Comparison of ENCODE assay signal across 8 mouse cellular contexts in genomic region chr16:50756696-50757095, GRCm38 (mm10).
A peak's percentile ranks its signal among the peaks of the same experiment; 100 is the strongest.
DNase-seq lines count a peak whose midpoint lies in the region; ATAC-seq and TF ChIP-seq lines count a peak whose summit lies in the region.

No protein-coding gene starts in this region.

- H3K9ac ChIP-seq in kidney, embryonic 14.5 days (ENCODE audit: low read depth, low read length), result no peak overlapping the region
- no peak overlapping the region for H3K9ac ChIP-seq in ES-E14 (ENCODE audit: insufficient read depth, low read depth, low read length, poor library complexity, severe bottlenecking)

- no peak overlapping the region for H3K4me2 ChIP-seq in kidney, embryonic 14.5 days (replicated peaks; ENCODE audit: low read depth, low read length)

- H3K27ac ChIP-seq in kidney, embryonic 14.5 days (ENCODE audit: low read depth, low read length), result no peak overlapping the region
- H3K27ac ChIP-seq in ES-E14 (ENCODE audit: insufficient read depth, low read depth, low read length, poor library complexity, severe bottlenecking), result no peak overlapping the region

- H3K27me3 ChIP-seq in kidney, embryonic 14.5 days (ENCODE audit: control insufficient read depth, insufficient read depth, low read length), result no peaks in the 10 kb centered on the region

- WGBS in kidney, embryonic 14.5 days, result 52% methylated on average over 4 of the region's 4 CpGs

- H3K4me3 ChIP-seq in kidney, embryonic 14.5 days (ENCODE audit: low read length), result no peak overlapping the region
- no peak overlapping the region for H3K4me3 ChIP-seq in ES-E14 (ENCODE audit: insufficient read depth in 1 of 2, low read depth in 1 of 2, low read length in 2 of 2, poor library complexity in 1 of 2, severe bottlenecking in 1 of 2)

- in situ Hi-C loops in ES-E14 (cut with MboI; ENCODE audit: low sequenced_read_pairs in 2 of 2, unreplicated experiment in 2 of 2), result no loop called here

- peak; percentile 31 for DNase-seq in kidney, adult 11 months
- peak; percentile 58 for DNase-seq in ES-E14 (ENCODE audit: low read depth, low spot score)
- DNase-seq in c-Kit-positive CD71-positive TER-119-negative erythroid progenitor cells, embryonic 14.5 days (ENCODE audit: low read depth), result peak; percentile 27
- DNase-seq in kidney, postnatal 14 days, result peak; percentile 55
- DNase-seq in skeletal muscle tissue, adult 2 months (ENCODE audit: low read depth, low spot score), result peak; percentile 53
- no peak for DNase-seq in frontal cortex, postnatal 10 days (ENCODE audit: low spot score in 2 of 2)
- no peak for DNase-seq in layer of hippocampus, postnatal 25 days (ENCODE audit: extremely low spot score in 1 of 2, low spot score in 1 of 2)

- H3K9me3 ChIP-seq in kidney, embryonic 14.5 days (ENCODE audit: control insufficient read depth, low read length), result no peaks in the 10 kb centered on the region
- no peaks in the 10 kb centered on the region for H3K9me3 ChIP-seq in ES-E14 (ENCODE audit: control insufficient read depth, insufficient read depth, low read depth, low read length)

- no peaks in the 10 kb centered on the region for H3K36me3 ChIP-seq in kidney, embryonic 14.5 days (ENCODE audit: control insufficient read depth, insufficient read depth, low read length)
- H3K36me3 ChIP-seq in ES-E14 (ENCODE audit: control insufficient read depth, insufficient read depth, low read length, poor library complexity, severe bottlenecking), result no peaks in the 10 kb centered on the region

- H3K4me1 ChIP-seq in kidney, embryonic 14.5 days (ENCODE audit: control insufficient read depth, insufficient read depth, low read length), result no peaks in the 10 kb centered on the region; the same call in 1 of the 2 replicates
- H3K4me1 ChIP-seq in ES-E14 (ENCODE audit: control insufficient read depth in 2 of 2, insufficient read depth in 2 of 2, low read length in 2 of 2, poor library complexity in 1 of 2), result no peaks in the 10 kb centered on the region

- no peak for ATAC-seq in kidney, embryonic 14.5 days (ENCODE audit: low FRiP score, low TSS enrichment)

TF ChIP-seq in ES-E14, 5 proteins besides CTCF, POLR2A, EP300 and RAD21:
- TF ChIP-seq ZNF384 (IDR thresholded peaks at IDR 0.05; ENCODE audit: low read depth, low read length), result no peak
- peak; percentile 67; the same call in 1 of the 2 replicates for TF ChIP-seq ZC3H11A (IDR thresholded peaks at IDR 0.05; ENCODE audit: borderline replicate concordance, low read depth, low read length)

Comparison
In these comparisons a context has a peak if more than half of its experiments do, and no peak if none do; other contexts are left out.
1. DNase-seq: peak in kidney, adult 11 months (single experiment), ES-E14 (single experiment), c-Kit-positive CD71-positive TER-119-negative erythroid progenitor cells, embryonic 14.5 days (single experiment), kidney, postnatal 14 days (single experiment) and skeletal muscle tissue, adult 2 months (single experiment); none in frontal cortex, postnatal 10 days (0 of 2) and layer of hippocampus, postnatal 25 days (0 of 2).